Mouse (Mus musculus) urinary bladder, postnatal 36 days (tissue): ENCODE data around the gene Gm1043.

ENCODE experiments used
- DNase-seq, 2 experiments: peaks; one replicate each; pipeline ENCODE4 v3.0.0; 2022; ENCODE audit warnings: low spot score in 2 of 2, mixed read lengths in 1 of 2

The Gm1043 gene

DNA sequence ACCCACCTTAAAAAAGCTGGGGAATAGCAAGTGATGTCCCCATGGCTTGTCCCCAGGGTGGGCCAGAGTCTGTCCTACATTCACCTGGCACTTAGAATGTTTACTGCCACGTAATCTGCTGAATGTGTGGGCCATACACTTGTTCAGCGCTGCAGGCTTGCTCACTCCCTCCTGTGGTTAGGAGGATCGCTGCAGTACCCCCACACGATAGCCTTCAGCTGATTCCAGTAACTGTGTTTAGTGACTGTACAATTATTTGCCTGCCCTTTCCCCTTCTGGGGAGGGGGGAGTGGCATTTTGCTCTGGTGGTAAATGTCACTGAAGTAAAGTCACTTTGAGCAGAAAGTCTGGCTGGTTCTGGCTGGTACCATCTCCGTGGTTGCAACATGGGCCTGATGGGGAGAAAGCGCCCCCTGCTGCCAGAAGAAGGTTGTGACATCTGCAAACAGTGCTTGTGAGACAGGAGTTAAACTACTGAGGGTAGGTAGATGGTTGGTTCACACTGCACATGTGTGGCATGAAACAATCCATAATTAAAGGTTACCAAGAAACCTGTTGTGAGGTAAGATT, 24.2 kb downstream of the Gm1043 start:
- peak; percentile 60 to 67 for DNase-seq

DNA sequence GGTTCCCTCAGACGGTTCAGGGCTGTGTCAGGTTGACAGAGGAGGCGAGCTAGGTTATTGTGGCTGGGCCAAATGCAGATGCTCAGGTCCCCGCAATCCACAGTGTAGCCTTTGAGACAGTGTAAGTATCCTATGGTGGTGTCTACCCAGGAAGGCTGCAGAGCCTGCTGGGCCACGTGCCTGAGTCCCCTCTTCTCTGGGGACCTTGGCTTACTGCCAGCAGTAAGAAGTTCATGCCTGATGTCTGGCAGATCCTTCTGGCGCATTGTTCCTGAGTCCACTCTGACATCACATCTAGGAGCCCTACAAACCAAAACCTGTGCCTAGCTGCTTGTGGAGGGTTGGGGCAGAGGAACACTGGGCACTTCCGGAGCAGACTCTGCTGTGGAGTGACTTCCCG, 27.2 kb downstream of the Gm1043 start:
- no peak for DNase-seq

DNA sequence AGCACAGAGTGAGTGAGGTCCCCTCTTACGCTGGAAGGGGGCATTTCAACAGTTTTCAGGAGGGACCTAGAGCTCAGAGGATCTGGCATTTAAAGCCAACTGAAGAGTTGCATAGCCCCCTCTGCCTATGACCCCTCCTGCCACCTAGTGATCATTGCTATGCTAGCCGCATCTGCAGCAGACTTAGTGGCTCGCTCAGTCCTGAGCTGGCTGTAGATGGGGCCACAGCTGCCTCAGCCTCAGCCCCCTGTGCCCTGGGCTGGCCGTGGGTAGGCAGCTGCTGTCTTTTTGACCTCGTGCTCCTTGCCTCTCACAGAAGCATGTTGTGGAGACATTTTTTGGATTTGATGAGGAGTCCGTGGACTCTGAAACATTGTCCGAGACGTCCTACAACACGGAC, 32.0 kb downstream of the Gm1043 start:
- no peak for DNase-seq

DNA sequence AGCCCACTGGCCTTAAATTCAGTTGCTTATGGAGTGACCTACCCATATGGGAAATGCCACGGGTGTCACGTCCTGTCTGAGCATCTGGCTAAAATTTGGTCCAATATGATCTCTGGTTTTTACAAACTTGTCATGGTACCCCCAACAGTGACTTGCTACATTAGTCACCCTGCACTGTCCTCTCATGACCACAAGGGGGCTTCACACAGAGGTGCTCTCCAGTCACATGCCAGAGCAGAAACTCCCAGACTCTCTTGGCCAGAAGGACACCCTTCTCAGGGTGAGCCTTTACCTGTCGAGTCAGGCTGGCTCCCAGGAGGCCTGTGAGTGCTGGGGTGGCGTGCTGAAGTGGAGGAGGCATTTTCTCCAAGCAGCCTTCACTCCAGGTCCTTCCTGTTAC, 33.1 kb downstream of the Gm1043 start:
- no peak for DNase-seq

DNA sequence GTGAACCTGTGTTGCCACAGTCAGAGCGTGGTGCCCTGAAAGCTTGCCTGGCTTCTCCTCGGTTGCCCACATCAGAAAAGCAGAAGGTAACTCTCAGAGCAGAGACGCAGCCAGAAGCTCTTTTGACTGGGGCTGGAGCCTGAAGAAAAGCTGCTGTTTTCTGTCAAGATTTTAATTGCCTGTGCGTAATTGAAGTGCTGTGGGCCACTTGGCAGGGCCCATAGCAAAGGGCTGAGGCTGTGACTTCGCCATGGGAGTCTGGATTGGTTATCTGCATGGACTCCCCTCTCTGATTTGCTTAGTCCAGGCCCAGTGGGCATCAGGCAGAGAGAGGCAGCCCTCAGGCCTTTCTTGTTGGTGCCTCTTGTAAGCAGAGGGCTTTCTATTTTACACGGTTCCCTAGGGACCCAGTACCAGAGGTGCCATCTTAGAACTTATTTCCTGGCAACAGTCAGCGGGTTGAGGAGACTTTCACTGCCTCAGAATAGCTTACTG, 36.1 kb downstream of the Gm1043 start:
- no peak for DNase-seq

DNA sequence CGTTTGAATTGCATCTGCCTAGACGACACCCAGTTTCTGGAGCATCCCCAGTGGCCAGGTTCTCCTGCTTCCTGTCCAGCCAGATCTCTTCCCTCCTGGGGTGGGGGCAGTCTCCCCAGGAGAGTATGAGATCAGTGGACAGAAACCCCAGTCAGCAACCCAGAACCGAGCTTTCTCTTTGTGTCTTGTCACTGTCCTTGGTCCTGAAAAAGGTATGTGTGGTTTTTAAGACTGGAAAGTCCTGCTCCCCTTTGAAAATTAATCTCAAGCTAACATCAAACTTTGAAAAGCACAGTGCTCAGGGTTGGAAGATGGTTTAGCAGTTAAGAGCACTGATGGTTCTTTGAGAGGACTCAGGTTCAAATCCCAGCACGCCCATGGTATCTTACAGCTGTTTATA, 46.7 kb downstream of the Gm1043 start:
- no peak for DNase-seq

DNA sequence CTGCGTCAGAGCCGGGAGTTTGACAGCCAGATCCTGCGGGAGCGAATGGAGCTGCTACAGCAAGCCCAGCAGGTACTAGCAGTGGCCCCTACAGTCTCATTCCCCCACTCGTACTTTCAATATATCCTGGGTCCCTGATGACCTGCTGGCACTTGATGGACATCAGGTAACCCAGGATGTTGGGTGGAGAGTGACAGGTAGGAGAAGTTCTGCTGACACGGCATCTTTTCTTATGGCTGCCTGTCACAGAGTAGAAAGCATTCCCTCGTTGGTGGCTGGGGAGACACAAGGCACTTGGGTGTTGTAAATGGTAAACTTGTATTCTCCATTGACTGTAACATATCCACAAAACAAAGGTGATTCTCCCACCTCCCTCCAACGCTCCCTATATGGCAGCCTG, 56.6 kb downstream of the Gm1043 start:
- no peak for DNase-seq

DNA sequence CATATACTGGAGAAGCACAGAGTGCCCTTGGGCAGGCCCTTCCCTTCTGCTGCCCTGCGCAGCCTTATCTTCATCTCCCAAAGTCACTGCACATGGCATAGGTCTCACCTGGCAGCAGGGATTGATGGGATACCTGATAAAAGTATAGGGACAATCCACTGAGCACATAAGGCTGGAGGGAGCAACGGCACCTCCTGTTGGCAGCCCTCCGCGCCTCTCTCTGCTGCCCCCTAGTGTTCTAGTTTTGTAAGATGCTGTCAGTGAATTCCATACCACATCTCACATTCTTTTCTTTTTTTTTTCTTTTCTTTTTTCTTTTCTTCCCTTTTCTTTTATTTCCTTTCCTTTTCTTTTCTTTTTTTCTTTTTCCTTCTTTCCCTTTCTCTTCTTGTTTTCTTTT, 62.4 kb downstream of the Gm1043 start:
- no peak for DNase-seq

DNA sequence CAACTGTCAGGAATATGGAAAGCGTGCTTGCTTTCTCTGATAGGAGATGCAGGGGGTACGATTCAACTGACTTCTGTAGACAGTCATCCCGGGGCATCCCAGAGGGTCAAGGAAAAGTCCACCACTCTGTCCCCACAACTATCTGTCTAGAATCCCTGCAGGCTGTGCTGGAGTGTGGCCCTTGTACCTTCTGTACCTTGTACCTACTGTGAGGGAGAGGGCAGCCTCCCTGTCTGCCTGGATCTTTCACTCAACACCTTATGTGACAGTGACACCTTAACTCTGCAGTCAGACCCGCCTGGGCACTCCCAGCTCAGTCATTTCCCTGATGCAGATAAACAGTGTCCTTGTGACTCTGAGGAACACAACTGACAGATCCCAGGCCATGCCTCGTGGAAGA, 65.5 kb downstream of the Gm1043 start:
- DNase-seq: no peak

DNA sequence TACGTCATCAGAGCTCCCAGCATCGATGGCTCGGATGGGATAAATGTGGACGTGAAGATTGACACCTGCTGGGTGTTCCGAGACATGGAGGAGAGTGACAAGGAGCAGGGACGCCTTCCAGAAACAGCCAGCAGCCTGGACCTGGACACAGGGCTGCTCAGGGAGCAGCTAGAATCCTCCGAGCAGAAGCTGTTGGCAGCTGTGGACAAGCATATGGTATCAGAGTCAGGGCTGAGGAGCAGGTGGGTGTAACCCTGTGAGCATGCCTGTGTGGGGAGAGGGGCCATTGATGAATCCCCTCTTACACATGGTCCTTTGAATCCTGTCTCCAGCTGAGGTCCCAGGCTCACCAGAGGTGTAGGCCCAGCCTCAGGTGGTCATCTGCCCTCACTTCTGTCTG, 69.3 kb downstream of the Gm1043 start:
- DNase-seq: no peak

DNA sequence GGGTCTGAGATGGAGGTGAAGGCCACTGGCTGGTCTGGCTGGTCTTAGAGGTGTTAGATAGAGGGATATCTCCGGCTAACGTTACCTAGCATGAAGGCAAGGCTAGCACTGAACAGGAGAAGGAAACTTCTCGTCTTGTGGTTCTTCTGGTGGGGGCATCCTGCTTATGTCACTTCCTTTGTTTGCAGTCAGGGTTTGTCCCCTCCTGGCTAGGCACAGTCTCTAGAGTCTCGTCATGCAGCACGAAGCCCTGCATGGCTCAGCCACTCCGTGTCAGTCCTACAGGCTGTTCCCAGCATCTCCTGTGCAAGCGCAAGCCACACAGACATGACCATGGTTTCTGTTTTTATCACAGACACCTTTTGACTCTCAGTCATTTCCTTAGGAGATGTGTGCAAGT, 73.2 kb downstream of the Gm1043 start:
- DNase-seq: no peak

DNA sequence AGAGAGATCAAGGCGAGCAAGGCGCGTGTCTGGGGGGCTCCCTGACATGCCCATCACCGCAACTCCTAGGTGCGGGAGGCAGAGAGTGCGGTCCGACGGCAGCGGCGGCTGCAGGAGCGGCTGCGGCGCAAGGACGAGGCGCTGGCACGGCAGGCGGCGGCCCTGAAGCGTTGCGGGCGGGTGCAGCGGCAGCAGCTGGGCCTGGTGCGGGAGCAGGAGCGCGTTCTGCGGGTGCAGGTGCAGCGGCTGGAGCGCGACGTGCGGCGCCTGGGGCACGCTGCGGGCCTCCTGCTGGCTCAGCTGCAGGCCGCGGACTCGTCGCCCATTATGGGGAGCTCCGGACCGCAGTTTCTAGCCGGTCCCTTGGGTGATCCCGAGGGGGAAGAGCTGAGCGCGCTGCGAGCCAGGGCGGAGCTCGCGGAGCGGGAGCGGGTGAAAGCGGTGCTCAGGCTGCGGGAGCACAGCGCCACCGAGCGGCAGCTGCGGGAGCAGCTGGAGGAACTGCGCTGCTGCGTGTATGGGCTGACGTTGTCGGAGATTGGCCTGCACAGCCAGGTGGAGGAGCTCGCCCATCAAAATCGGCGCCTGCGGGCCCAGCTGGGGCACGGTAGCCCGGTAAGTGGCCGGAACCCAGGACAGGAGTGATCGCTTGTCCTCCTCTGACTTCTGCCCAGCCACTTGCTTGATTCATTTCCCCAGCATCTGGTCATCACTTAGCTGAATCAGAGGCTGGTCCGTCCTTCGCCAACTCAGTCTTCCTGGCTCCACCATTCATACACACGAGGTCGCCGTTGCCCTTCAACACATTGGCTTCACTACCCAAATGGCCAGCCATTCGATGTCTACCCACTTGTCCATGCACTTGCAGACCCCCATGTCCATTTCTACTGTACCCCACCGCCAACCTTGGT, 78.0 kb downstream of the Gm1043 start:
- peak; percentile 6 to 23 for DNase-seq

DNA sequence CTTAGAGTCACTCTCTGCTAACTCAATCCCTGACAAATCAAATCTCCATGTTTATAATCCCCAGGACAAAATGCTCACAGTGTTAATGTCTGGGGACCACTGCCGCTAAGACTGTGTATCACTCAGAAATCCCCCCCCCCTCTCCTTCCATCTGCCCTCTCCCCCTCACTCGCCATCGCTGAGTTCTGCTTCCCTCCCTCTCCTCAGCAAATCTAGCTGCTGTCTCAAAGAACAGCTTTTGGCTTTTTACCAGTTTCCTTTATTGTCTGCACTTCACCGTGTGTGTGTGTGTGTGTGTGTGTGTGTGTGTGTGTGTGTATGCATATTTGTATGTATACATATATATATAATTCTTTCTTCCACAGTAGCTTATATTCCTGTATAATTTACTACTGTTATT, 91.3 kb downstream of the Gm1043 start:
- no peak for DNase-seq

DNA sequence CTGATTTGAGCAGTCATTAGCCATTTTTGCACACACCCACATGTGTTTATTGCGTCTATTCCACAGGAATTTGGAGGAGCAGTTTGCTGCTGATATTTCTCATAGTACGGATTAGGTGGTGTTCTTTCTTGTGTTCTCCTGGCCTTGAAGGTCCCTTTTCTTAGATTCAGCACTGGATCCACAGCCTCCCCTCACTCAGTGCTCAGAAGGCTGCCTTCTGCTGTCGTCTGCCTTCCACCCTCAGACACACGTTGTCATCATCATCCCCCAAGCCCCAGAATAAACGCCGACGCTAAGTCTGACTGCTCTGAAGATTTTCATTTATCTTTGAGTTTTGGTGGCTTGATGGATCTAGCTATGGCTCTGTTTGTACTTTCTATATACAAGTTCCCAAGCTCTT, 91.9 kb downstream of the Gm1043 start:
- no peak for DNase-seq

DNA sequence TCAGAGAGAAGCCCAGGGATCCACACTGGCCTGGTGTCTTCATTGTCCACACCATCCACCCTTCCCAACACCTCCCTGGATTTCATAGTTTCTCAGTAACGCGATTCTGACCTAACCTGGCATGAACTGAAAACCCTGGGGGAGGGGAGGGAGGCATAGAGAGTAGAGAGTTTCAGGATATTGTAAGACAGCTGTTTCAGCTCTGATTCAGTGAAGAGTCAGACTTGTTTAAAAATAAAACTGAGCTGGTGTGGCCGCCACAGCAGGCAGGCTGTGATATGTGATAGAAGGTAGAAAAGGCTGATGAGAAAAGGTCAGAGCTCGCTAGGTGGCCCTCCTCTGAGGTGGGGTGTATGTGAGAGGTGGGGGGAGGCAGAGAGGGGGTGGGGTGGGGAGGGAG, 93.6 kb downstream of the Gm1043 start:
- no peak for DNase-seq

DNA sequence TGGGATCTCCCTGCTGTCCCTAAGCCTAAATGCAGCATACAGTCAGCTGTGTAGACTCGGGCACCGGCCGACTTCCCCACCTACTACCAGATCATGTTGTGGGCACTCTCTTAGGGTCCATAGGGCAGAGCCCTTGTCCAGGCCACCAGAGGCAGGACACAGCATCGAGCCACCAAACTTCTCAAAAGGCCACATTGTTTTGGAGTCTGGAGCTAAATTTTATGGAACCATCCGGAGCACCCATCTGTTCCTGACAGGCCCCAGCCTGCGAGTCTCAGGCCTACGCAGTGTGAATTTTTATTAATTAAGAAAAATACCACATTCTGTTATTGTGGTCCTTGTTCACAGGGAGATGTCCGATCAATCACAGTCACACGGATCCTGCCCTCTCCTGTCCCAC, 94.7 kb downstream of the Gm1043 start:
- no peak for DNase-seq

DNA sequence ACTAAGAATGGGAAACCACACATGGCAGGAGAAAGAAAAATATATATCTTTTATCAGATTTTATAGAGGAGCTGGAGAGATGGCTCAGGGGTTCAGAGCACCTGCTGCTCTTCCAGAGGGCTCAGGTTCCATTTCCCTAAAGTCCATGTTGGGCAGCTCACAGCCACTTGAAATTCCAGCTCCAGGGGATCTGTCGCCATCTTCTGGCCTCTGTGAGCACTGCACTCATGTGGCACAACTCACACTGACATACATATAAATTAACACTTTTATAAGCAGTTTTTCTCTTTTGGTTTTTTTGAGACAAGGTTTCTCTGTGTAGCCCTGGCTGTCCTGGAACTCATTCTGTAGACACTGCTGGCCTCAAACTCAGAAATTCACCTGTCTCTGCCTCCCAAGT, 95.5 kb downstream of the Gm1043 start:
- DNase-seq: no peak

DNA sequence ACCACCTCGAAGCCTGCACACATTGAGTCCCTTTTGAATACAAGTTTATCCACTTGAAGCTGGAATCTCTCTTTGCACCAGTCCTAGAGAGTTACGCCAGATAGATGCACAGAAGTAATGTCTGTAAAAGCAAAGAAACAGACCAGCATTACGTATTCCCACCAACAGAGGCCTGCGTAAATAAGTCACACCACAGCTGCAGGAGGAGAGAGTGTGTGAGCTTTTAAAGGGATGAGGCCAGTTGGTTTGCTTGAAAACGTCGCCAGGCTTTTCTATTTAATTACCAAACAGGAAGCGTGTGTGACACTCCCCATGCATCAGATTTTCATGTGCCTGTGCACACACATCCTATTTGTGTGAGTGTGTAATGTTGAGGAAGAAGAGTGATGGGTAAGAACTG, 99.4 kb downstream of the Gm1043 start:
- DNase-seq: no peak

DNA sequence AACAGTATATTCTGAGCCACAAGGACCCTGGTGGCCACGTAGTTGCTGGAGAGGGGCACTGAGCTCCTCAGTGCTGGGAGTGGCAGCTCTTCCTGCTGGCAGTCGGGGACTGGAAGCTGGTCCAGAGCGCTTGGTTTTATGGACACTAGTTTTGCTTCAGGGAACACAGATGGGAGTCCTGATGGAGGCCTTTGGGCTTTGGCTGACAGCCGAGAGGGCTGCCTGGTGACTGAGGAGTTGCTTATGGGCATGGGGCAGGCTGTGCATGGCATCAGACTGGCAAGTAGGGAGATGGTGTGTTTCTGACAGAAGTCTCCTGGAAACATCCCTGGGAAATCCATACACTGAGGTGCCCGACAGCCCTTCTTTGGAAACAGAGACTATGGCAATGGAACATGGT, 105.2 kb downstream of the Gm1043 start:
- DNase-seq: no peak

DNA sequence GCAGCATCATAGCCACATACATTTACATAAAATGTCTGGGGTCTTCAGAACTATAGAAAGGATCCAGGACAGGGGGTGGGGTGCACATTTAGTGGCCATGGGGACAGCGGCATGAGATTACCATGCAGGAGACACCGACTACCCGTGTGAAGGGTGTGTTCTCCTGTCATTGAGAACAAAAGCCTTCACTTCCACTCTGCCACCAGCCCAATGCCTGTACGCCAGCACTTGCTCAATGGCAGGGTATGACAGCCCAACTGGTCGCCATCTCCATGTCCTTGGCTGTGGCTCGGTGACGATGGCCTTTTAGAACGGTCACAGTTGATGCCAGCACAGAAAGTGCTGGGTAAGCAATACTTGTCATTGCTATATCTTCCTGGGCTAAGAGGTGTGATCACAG, 111.0 kb downstream of the Gm1043 start:
- DNase-seq: no peak

DNA sequence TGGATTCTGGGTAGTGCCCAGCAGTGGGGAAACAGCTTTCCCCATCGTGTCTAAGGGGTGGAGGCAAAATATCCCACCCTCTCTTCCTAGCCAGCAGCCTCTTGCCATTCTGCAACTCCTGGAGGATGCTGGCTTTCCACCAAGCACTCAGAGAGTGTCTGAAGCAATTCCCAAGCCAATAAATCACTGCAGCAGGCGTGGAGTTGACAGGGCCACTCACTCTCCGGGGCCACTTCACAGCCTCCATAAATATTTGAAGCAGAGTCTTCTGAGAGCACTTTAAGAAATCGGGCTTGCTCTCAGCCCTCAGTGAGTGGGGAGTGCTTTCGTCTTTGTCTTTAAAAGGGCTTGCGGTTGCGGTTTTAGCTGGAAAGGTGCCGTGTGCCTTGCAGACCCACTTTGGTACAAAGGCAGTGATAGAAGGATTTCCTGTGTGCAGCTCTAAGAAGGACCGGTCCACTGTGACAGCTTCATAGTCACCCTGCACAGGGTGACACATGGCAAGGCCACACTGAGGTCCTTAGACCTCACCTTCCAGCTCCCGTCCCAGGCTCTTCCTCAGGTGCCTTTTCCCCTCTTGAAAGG, 111.6 kb downstream of the Gm1043 start:
- DNase-seq: no peak

DNA sequence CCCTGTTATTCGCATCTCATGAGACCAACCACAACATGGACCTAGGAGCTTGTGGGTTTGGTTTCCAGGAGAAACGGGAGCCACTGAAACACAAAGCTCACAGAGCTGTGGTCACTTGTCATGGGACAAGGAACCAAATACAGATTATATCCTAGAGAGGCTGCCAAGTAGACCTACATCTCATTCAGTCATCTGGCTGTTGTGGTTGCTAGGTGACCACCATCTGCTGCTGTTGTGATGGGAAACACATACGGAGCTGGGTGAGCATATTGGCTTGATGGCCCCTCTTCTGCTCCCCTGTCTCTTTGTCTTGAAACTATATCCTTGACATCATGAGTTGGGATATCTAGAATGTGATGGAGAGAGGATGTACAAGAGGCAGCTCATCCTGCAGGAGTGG, 112.3 kb downstream of the Gm1043 start:
- no peak for DNase-seq
